Mouse (Mus musculus): ENCODE results near the gene Manbal. TPM values are rescaled to one million over a fixed set of nuclear protein-coding genes. Genes with fewer than 3 reads are reported as not detected.

The Manbal gene
- 18.7 and 21.5 TPM in 2 replicates for total RNA-seq (2015)
- total RNA-seq (2017), result 9.3 and 10.5 TPM in 2 replicates

DNA sequence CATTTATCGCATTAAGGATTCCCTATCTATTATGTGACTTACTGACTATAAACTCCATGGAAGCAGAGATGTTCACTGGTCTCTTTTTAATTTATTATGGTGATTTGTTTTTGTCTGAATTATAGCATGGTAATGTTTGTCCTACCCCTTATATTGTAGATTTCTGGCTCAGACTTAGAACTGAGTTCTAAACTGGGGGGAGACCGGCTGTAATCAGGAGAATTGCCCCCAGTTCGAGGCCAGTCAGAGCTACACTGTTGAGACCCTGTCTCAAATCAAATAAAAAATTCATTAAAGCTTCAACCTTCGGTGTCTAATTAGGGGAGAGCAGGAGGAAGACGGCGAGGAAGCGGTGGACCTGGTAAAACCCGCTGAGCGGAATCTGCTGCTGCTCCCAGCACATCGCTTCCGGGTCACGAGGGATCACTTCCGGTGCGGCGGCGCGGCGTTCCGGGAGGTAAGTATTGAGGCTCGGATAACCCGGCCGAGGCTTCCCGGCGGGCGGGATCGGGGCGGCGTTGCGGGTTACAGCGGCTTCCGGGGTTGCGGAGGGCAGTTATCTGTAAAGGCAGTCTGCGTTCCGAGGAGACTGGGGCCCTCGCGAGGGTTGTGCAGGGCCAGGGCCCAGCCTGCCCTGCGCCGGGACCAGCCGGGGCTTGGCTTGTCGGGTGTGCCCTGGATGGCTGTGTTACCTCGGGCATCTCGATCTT lies at the start of gene Manbal:
TSS of gene Manbal (plus strand) at position 411 of the 710 bp plus-strand sequence.
- ATAC-seq (ENCODE audit: poor library complexity, severe bottlenecking), result peak; percentile 93

- ATAC-seq (ENCODE audit: poor library complexity, severe bottlenecking), result no peak
These were observed 47.3 kb upstream of the Manbal start for GRCm38 (mm10) chr2:157320135-157320534.

DNA sequence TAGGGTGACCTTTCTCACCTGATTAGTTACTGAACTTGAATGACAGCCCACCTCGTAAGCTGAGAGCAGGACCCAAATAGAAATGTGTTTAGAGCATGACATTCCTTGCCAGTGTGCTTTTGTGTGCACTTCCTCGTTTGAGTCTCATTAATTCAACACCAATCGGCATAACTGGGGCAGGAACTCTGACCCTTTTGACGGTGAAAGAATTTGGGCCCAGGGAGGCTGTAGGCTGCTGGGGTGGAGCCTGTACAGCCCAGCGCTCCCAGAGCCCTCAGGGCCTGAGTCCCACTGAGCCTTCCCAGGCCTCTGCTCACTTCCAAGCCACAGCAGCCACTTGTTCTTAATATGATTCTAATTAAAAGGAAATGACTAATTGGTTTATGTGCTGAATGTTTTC lies 46.5 kb upstream of the Manbal start:
- ATAC-seq (ENCODE audit: poor library complexity, severe bottlenecking), result no peak

DNA sequence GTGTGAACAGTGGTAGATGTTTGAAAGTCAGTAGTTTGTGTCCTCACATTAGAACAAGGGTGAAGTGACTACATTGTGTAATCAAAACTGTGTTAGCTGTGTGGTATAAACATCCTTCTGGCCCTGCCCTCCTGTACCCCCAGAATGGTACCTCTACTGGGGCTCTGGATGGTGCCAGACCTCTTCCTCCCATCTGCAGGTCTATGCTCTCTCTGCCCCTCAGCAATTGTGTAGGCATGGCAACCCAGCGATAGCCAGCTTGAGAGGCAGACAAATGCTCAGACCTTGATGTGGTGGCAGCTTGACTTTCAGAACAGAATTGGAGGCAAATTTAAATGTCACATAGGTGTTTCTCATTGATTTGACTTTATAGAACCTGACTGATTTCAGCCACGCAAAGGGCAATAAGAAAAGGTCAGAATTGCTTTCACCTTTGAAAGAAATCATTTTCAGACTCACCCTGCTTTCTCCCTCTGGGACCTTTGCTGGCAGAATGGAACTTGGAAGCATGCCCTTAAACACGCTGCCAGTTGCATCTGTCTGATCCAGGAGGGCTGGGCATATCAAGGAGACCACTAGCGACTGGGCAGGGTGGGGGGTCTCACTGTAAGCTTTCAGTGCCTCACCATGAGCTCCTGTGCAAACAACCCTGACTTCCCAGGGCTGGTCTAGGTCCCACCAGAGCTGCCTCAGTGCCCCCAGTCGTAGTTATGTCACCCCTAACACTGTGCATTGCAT lies 45.2 kb upstream of the Manbal start:
- ATAC-seq (ENCODE audit: poor library complexity, severe bottlenecking), result no peak

DNA sequence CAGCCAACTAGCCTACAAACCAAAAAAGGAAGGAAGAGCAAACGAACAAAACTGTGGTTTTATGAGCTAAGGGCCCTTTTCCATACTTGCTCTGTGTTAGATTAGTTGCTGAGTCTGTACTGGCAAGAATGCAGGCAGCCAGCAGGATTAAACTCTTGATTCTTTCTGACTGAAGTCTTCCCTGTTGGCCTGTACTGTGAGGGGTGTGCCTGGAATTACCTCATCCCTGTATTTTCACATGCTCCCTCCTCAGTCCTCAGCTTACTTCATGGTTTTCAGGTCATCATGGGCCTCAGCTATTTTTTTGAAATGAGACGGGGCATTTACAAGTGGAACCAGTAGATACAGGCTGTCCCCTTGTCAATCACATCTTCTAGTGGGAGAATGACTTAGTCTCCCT lies 42.2 kb upstream of the Manbal start:
- ATAC-seq (ENCODE audit: poor library complexity, severe bottlenecking), result no peak

DNA sequence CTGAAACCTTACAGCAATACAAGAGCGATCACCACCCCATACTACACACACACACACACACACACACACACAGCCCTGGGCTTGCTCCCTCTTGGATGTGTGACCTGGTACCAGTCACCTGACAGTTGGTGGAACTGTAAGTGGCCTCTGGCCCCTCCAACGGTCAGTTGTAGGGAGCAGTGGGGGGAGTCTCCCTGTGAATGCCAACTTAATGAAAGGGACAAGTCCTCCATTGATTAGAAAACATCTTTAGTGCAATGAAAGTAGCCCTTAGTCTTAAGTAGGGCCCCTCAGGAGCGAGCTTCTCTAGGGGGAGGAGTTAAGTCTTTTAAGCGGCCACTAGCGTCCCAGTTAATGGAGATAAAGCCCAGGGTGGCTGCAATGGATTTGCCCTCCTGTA lies 39.3 kb upstream of the Manbal start:
- ATAC-seq (ENCODE audit: poor library complexity, severe bottlenecking), result no peak

GRCm38 (mm10) chr2:157328570-157328969 lies 38.8 kb upstream of the Manbal start:
- no peak for ATAC-seq (ENCODE audit: poor library complexity, severe bottlenecking)

GRCm38 (mm10) chr2:157332059-157332458 lies 35.3 kb upstream of the Manbal start:
- ATAC-seq (ENCODE audit: poor library complexity, severe bottlenecking), result no peak

- ATAC-seq (ENCODE audit: poor library complexity, severe bottlenecking), result peak; percentile 71
These were observed 28.7 kb upstream of the Manbal start for GRCm38 (mm10) chr2:157338663-157339062.

GRCm38 (mm10) chr2:157339532-157339931 lies 27.9 kb upstream of the Manbal start:
- no peak for ATAC-seq (ENCODE audit: poor library complexity, severe bottlenecking)

- no peak for ATAC-seq (ENCODE audit: poor library complexity, severe bottlenecking)
These were observed 27.1 kb upstream of the Manbal start for GRCm38 (mm10) chr2:157340221-157340741.

DNA sequence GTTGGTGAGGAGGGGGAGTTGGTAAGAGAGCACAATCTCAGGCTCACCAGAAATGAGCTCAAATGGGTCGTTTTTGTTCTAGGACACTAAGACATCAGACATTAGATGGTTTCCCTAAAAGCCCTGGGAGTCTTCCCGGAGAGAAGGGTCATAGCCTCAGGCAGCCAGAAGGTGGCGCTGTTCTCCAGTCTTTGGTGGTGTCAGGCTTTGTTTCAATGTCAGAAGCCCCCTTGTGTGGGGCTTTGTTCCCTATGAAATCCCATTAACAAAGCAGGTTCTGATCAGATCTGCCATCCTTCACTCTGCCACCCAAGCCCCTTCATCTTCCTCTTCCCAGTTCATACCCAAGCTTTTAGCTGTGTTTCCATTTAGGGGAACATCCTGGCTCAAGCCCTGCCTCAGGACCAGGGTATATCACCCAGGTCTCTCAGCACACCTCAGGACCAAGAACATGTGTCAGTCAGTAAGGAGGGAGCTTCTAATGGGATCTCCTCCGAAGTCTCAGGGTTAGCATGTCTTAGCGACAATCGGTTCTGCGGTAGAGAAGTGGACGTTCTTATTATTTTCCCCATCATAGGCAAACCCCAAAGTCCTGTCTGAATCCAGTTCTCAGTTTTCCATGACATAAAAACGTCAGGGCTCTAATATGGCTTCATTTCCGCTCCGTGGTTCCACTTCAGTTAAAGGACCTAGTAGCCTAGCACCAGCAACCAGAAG lies 25.7 kb upstream of the Manbal start:
- peak; percentile 47 for ATAC-seq (ENCODE audit: poor library complexity, severe bottlenecking)

DNA sequence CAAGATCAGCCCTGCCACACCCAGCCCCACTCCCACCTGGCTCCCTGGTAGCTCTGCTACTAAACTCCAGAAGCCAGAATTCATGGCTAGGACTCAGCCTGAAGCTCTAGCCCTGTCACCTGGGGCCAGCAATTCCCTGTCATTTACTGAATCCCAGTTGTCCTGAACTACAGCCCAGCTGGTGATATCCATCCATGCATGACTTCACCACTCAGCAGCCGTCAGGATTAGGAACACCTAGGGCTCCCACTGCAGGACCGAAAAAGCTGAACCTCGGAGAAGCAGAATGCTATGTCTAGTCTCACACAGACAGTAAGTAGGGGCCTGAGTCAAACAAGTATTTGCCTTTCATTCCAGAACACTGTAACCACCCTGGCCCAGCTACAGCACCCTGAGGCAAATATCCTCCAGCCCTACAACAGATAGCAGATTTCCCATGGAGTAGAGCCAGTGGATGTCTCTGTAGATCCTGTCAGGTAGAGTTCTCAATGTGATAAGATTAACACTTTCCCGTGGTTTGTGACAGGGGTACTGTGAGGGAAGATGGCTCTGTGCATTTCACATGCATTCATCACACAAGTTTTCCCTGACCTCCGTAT lies 25.0 kb upstream of the Manbal start:
- ATAC-seq (ENCODE audit: poor library complexity, severe bottlenecking), result no peak

DNA sequence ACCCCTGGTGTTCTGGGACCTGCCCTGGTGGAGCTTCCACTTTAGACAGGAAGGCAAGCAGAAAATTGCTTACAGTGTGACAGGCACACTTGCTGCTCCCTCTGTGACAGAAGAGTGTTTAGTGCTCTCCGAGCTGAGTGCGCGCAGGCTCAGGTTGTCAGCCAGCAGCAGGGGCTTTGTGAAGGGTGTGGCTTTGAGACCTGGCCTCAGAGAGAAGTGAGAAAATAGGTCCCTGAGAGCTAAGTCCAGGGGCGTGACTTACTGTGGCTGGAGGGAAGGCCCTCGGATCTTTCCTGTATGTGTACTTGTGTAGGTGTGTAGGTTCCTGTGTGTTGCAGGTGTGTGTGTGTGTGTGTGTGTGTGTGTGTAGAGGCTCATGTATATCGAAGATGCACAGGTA lies 24.1 kb upstream of the Manbal start:
- ATAC-seq (ENCODE audit: poor library complexity, severe bottlenecking), result no peak

DNA sequence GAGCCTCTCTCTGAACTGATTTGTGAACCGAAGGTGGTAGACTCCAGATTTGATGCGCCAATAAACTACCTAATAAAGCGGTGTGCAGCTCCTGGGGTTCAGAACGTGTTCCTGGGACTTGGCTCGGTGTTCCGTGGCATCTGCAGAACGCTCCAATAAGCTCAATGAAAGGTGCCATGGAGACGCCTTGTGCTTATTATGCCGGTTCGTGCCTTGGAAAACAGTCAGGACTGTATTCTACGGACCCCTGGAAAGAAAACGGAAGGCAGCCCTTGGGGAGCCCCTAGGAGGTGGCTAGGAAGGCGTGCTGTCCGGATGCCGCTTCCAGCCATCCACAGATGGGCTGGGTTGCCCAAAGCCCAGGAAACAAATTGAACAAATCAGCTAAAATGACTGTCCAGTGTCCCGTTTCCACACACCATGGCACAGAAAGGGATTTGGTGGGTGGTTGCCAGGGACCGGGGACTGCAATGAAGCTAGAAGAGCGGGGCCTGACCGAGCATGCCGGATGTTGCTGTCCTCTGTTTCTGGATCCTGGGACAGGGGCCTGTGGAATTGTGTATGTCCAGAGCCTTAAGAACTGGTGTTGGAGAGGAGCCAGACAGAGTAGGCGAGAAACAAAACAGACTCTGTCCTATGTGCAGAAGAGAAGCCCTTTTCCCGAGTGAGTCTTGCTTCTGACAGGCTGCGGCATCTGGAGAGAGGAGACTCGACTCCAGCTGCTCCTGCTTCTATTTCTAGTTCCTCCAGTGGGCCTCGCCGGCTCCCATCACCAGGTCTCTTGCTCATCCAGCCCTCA lies 19.8 kb upstream of the Manbal start, which contains the start of gene Ghrh:
TSS of gene Ghrh (minus strand) at position 146 of the 799 bp plus-strand sequence.
- ATAC-seq (ENCODE audit: poor library complexity, severe bottlenecking), result no peak

GRCm38 (mm10) chr2:157349121-157349778 lies 18.1 kb upstream of the Manbal start:
- no peak for ATAC-seq (ENCODE audit: poor library complexity, severe bottlenecking)

GRCm38 (mm10) chr2:157353183-157353582 lies 14.2 kb upstream of the Manbal start:
- no peak for ATAC-seq (ENCODE audit: poor library complexity, severe bottlenecking)

- ATAC-seq (ENCODE audit: poor library complexity, severe bottlenecking), result no peak
These were observed 13.3 kb upstream of the Manbal start for GRCm38 (mm10) chr2:157354106-157354505.

DNA sequence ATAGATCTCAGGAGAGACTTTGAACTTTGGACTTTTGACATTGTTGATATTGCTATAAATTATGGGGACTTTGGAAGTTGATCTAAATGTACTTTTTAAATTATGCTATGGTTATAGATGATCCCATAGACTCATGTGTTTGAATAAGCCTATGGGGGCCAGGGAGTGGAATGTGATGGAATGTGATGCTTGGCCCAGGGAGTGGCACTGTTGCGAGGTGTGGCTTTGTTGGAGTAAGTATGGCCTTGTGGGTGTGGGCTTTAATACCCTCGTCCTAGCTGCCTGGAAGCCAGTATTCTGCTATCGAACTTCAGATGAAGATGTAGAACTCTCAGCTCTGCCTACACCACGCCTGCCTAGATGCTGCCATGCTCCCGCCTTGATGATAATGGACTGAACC lies 7.4 kb upstream of the Manbal start:
- no peak for ATAC-seq (ENCODE audit: poor library complexity, severe bottlenecking)

DNA sequence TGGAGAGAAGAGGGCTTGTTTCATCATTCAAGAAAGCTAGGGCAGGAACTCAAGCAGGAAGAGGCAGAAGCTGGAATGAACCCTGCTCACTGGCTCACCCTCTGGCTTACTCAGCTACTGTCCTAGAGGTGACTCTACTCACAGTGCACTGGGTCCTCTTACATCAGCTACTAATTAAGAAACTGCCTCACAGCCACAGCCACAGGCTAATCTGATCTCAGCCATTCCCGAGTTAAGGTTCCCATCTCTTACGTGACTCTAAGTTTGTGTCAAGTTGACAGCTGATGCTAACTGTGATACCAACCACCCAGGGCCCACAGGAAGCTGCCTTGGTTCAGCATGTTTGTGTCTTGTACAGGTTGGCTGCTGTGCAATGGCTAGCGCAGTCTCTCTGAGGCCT lies 4.4 kb upstream of the Manbal start:
- ATAC-seq (ENCODE audit: poor library complexity, severe bottlenecking), result no peak
